ENCODE assay signal across 17 mouse cellular contexts in genomic region chr9:64703420-64703965, GRCm38 (mm10). TPM values are rescaled to one million over a fixed set of nuclear protein-coding genes. Genes with fewer than 3 reads are reported as not detected.
DNase-seq lines count a peak whose midpoint lies in the region; ATAC-seq and TF ChIP-seq lines count a peak whose summit lies in the region.
"Had no signal": no experiment of that assay in that cellular context is flagged by ENCODE, and none has a peak within 500 bp of the region (broad histone marks: within the 10 kb centered on the region; RNA-seq: fewer than 3 reads in every experiment).

No protein-coding gene starts in this region.

- intact Hi-C loops in gastrocnemius, adult 2 months (cut with DNase I): no loop called here
- intact Hi-C loops in left cerebral cortex, postnatal 14 days (cut with DNase I): no loop called here

- H3K36me3 ChIP-seq in midbrain, embryonic 11.5 days (ENCODE audit: control insufficient read depth, insufficient read depth, low read length): no peaks in the 10 kb centered on the region
- H3K36me3 ChIP-seq in midbrain, postnatal 0 days (ENCODE audit: insufficient read depth, low read length): peaks cover 29% of the 10 kb centered on the region; the same call in 1 of the 2 replicates
- peaks cover 14% of the 10 kb centered on the region; the same call in 1 of the 2 replicates for H3K36me3 ChIP-seq in macrophage (ENCODE audit: inconsistent target)
- H3K36me3 ChIP-seq in heart, embryonic 12.5 days: peaks cover 42% of the 10 kb centered on the region

- no peak for DNase-seq in gastrocnemius, adult 2 months
- no peak for DNase-seq in gastrocnemius, postnatal 4 days (ENCODE audit: low spot score in 2 of 2)
- DNase-seq in midbrain, embryonic 11.5 days (ENCODE audit: low spot score, missing footprints): peak; percentile 28
- no peak for DNase-seq in midbrain, postnatal 0 days (ENCODE audit: low spot score)
- DNase-seq in yolk sac, embryonic 10.5 days (ENCODE audit: low spot score): peak; percentile 62
- no peak for DNase-seq in left cerebral cortex, postnatal 14 days (ENCODE audit: low spot score in 2 of 2)
- DNase-seq: cerebellum, adult 9-10 months; forebrain, postnatal 0 days; kidney, adult 18-20 months; thymus, adult 18-20 months; thymus, postnatal 4 days had no signal

- H3K4me3 ChIP-seq in gastrocnemius, adult 2 months: no peak overlapping the region
- no peak overlapping the region for H3K4me3 ChIP-seq in midbrain, embryonic 11.5 days (ENCODE audit: low read depth, low read length)
- no peak overlapping the region for H3K4me3 ChIP-seq in midbrain, postnatal 0 days (ENCODE audit: low read depth, low read length)
- H3K4me3 ChIP-seq in macrophage (ENCODE audit: inconsistent target): no peak overlapping the region
- no peak overlapping the region for H3K4me3 ChIP-seq in heart, embryonic 12.5 days
- H3K4me3 ChIP-seq: heart, embryonic 13.5 days; hindbrain, embryonic 15.5 days; megakaryocyte, embryonic 14.5 days had no signal

- H3K27me3 ChIP-seq in midbrain, embryonic 11.5 days (ENCODE audit: control insufficient read depth, insufficient read depth, low read length): no peaks in the 10 kb centered on the region
- no peaks in the 10 kb centered on the region for H3K27me3 ChIP-seq in midbrain, postnatal 0 days (ENCODE audit: insufficient read depth, low read length)
- no peaks in the 10 kb centered on the region for H3K27me3 ChIP-seq in heart, embryonic 12.5 days (replicated peaks)
- H3K27me3 ChIP-seq: heart, embryonic 13.5 days; hindbrain, embryonic 15.5 days; megakaryocyte, embryonic 14.5 days had no signal

- H3K4me1 ChIP-seq in midbrain, embryonic 11.5 days (ENCODE audit: control insufficient read depth, insufficient read depth, low read length): no peaks in the 10 kb centered on the region
- no peaks in the 10 kb centered on the region for H3K4me1 ChIP-seq in midbrain, postnatal 0 days (ENCODE audit: insufficient read depth, low read length)
- peaks cover 29% of the 10 kb centered on the region for H3K4me1 ChIP-seq in heart, embryonic 12.5 days (replicated peaks)
- H3K4me1 ChIP-seq: hindbrain, embryonic 15.5 days had no signal

- ATAC-seq in midbrain, embryonic 11.5 days (ENCODE audit: low FRiP score): no peak
- ATAC-seq in midbrain, postnatal 0 days (ENCODE audit: low FRiP score): no peak
- ATAC-seq in heart, embryonic 12.5 days (ENCODE audit: insufficient number of reproducible peaks, low FRiP score): no peak
- ATAC-seq: forebrain, postnatal 0 days; midbrain, embryonic 16.5 days had no signal

- no peak for TF ChIP-seq CTCF in gastrocnemius, adult 2 months (IDR thresholded peaks at IDR 0.05)
- no peak for TF ChIP-seq CTCF in midbrain, postnatal 0 days (IDR thresholded peaks at IDR 0.05)

- H3K4me2 ChIP-seq in midbrain, embryonic 11.5 days: no peak overlapping the region
- H3K4me2 ChIP-seq in midbrain, postnatal 0 days (ENCODE audit: low read depth, low read length, poor library complexity, severe bottlenecking): no peak overlapping the region
- H3K4me2 ChIP-seq in heart, embryonic 12.5 days: no peak overlapping the region
- H3K4me2 ChIP-seq: heart, embryonic 13.5 days; hindbrain, embryonic 15.5 days had no signal

- H3K9ac ChIP-seq in midbrain, embryonic 11.5 days (ENCODE audit: low read length): no peak overlapping the region
- H3K9ac ChIP-seq in midbrain, postnatal 0 days (replicated peaks; ENCODE audit: low read length, poor library complexity, severe bottlenecking): no peak overlapping the region
- no peak overlapping the region for H3K9ac ChIP-seq in heart, embryonic 12.5 days
- H3K9ac ChIP-seq: forebrain, postnatal 0 days; hindbrain, embryonic 15.5 days had no signal

- no peaks in the 10 kb centered on the region for H3K9me3 ChIP-seq in midbrain, embryonic 11.5 days (ENCODE audit: control insufficient read depth, low read length)
- H3K9me3 ChIP-seq in midbrain, postnatal 0 days (ENCODE audit: low read length): no peaks in the 10 kb centered on the region
- H3K9me3 ChIP-seq in heart, embryonic 12.5 days (replicated peaks): no peaks in the 10 kb centered on the region
- H3K9me3 ChIP-seq: heart, embryonic 13.5 days; hindbrain, embryonic 15.5 days; megakaryocyte, embryonic 14.5 days had no signal

- peaks cover 17% of the 10 kb centered on the region; the same call in 1 of the 2 replicates for H3K79me2 ChIP-seq in macrophage (ENCODE audit: inconsistent target)

- peak overlapping the region; percentile 20; the same call in 1 of the 2 replicates for H3K27ac ChIP-seq in gastrocnemius, adult 2 months
- no peak overlapping the region for H3K27ac ChIP-seq in midbrain, embryonic 11.5 days (ENCODE audit: low read depth, low read length)
- H3K27ac ChIP-seq in midbrain, postnatal 0 days (ENCODE audit: low read depth, low read length): no peak overlapping the region
- H3K27ac ChIP-seq in macrophage: peak overlapping the region; percentile 30
- H3K27ac ChIP-seq in heart, embryonic 12.5 days (ENCODE audit: poor library complexity, severe bottlenecking): no peak overlapping the region
- H3K27ac ChIP-seq: heart, embryonic 13.5 days; hindbrain, embryonic 15.5 days had no signal

RNA-seq across cellular contexts. Expression of gene Rab11a, which starts 34.1 kb away (rescaled TPM):
- 10 to 100 TPM; 87.7 to 96.7 TPM for total RNA-seq in gastrocnemius, adult 2 months (2021)
- total RNA-seq in gastrocnemius, postnatal 4 days (2021): 100 to 1,000 TPM; 145 to 155 TPM
- polyA plus RNA-seq in midbrain, embryonic 11.5 days (2014; fragmentation: Nextera tagmentation; extraction: Ambion mirVana): 300 and 312 TPM in 2 replicates
- total RNA-seq in midbrain, postnatal 0 days (2014; rRNA removed): 206 and 254 TPM in 2 replicates
- polyA plus RNA-seq in midbrain, postnatal 0 days (2015; fragmentation: Nextera tagmentation; extraction: Ambion mirVana): 459 and 473 TPM in 2 replicates
- 100 to 1,000 TPM in 5 of 26 experiments, 10 to 100 TPM in 21; 67.4 to 117 (median 73.8) TPM for total RNA-seq in macrophage (2018; cell fraction: chromatin; rRNA removed)
- 100 to 1,000 TPM; 177 to 284 (median 221) TPM for total RNA-seq in macrophage (2018; cell fraction: cytosol; rRNA removed)
- total RNA-seq in macrophage (2018; cell fraction: nucleus; rRNA removed): 100 to 1,000 TPM in 10 of 26 experiments, 10 to 100 TPM in 16; 65.8 to 128 (median 94.2) TPM
- polyA plus RNA-seq in macrophage (2018): 214 to 374 TPM (median 216 TPM) in 3 replicates
- polyA plus RNA-seq in heart, embryonic 12.5 days (2016; fragmentation: Nextera tagmentation; extraction: Ambion mirVana): 325 and 346 TPM in 2 replicates
- total RNA-seq in left cerebral cortex, postnatal 14 days (2021): 100 to 1,000 TPM; 296 to 301 TPM

Comparison
In these comparisons a context has a peak if more than half of its experiments do, and no peak if none do; other contexts are left out.
1. DNase-seq: peak in midbrain, embryonic 11.5 days (single experiment) and yolk sac, embryonic 10.5 days (single experiment); none in gastrocnemius, adult 2 months (single experiment), gastrocnemius, postnatal 4 days (0 of 2), midbrain, postnatal 0 days (single experiment) and left cerebral cortex, postnatal 14 days (0 of 2).
2. H3K27ac ChIP-seq: peak in gastrocnemius, adult 2 months (single experiment) and macrophage (single experiment); none in midbrain, embryonic 11.5 days (single experiment), midbrain, postnatal 0 days (single experiment) and heart, embryonic 12.5 days (single experiment).